ENCODE assay signal across 11 mouse cellular contexts in the genomic region with DNA sequence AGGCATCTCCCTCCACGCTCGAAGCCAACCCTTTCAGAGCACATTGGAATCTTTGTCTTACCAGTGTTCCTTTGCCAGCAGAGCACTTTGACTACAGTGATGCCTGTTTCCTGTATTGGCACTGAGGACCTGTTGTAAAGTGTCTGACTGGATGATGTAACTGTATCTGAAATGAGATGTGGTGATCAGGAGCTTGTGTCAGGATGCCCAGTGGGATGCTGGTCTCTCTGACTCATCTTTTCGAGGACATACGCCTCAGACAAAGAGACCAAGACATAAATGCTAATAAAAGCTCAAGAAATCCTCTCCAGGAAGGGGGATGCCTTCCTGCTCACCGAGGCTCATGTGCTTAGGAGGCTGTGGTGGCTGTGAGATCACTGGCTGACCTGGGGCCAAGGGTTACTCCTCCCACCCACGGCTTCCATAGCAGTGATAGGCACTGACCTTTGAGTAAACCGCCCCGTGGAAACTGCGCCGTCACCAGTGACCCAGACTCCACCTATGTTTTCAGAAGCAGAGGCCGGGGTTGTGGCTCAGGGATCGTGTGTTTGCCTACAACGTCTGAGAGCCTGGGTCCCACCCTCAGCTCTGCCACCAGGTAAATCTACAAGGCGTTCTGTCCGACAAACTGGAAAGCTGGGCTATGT. TPM values are rescaled to one million over a fixed set of nuclear protein-coding genes. Genes with fewer than 3 reads are reported as not detected.
"Had no signal": no experiment of that assay in that cellular context is flagged by ENCODE, and none has a peak within 500 bp of the region (broad histone marks: within the 10 kb centered on the region; RNA-seq: fewer than 3 reads in every experiment).

No protein-coding gene starts in this region.

- ATAC-seq: liver, postnatal 0 days; midbrain, embryonic 13.5 days had no signal

- H3K27ac ChIP-seq: left cerebral cortex, adult 2 months; limb, embryonic 10.5 days; liver, embryonic 13.5 days; lung, embryonic 15.5 days; midbrain, embryonic 13.5 days; neural tube, embryonic 15.5 days had no signal

- H3K27me3 ChIP-seq: liver, embryonic 13.5 days; lung, embryonic 15.5 days; midbrain, embryonic 13.5 days; neural tube, embryonic 15.5 days had no signal

- H3K4me2 ChIP-seq: liver, embryonic 13.5 days; lung, embryonic 15.5 days; midbrain, embryonic 13.5 days; neural tube, embryonic 15.5 days had no signal

- H3K9ac ChIP-seq: liver, embryonic 13.5 days; liver, postnatal 0 days; lung, embryonic 15.5 days; midbrain, embryonic 13.5 days; neural tube, embryonic 15.5 days had no signal

- H3K4me1 ChIP-seq: limb, embryonic 10.5 days; liver, embryonic 13.5 days; lung, embryonic 15.5 days; midbrain, embryonic 13.5 days; neural tube, embryonic 15.5 days had no signal

- DNase-seq: kidney, adult 9 months; kidney, postnatal 10 days; liver, embryonic 13.5 days; liver, postnatal 0 days; right cerebral cortex, adult 18-20 months; right cerebral cortex, postnatal 25 days had no signal

- H3K4me3 ChIP-seq: left cerebral cortex, adult 2 months; limb, embryonic 10.5 days; liver, embryonic 13.5 days; lung, embryonic 15.5 days; midbrain, embryonic 13.5 days; neural tube, embryonic 15.5 days had no signal

- H3K9me3 ChIP-seq: limb, embryonic 10.5 days; liver, embryonic 13.5 days; lung, embryonic 15.5 days; midbrain, embryonic 13.5 days; neural tube, embryonic 15.5 days had no signal

RNA-seq across cellular contexts. Expression of a gene that starts 3.8 kb away (rescaled TPM):
- polyA plus RNA-seq: liver, embryonic 13.5 days; liver, postnatal 0 days had no signal
